Mouse (Mus musculus) lung, embryonic 15.5 days (tissue): ENCODE measurements around the gene Stx16. TPM values are rescaled to one million over a fixed set of nuclear protein-coding genes. Genes with fewer than 3 reads are reported as not detected.

Experiments
- ATAC-seq: fragments of 200-750 bp; cut with Nextera tagmentation; 2 replicates; pipeline ENCODE4 v1.8.0; 2017; ENCODE audit warnings: moderate number of reproducible peaks, borderline replicate concordance; ENCODE audit not compliant: low FRiP score, low TSS enrichment; ENCODE audit errors: extremely low read depth
- H3K27ac ChIP-seq: fragments of 300-500 bp; sonication (generic); 2 replicates; pipeline ENCODE4 v1.5.1; 2015; ENCODE audit warnings: moderate library complexity, mild to moderate bottlenecking, inconsistent platforms
- H3K27me3 ChIP-seq: fragments of 300-500 bp; sonication (generic); 2 replicates; pipeline ENCODE4 v1.6.1; 2015; ENCODE audit warnings: inconsistent platforms
- H3K36me3 ChIP-seq: fragments of 300-500 bp; sonication (generic); 2 replicates; pipeline ENCODE4 v1.6.1; 2015; ENCODE audit warnings: inconsistent platforms
- H3K4me1 ChIP-seq: fragments of 300-500 bp; sonication (generic); 2 replicates; pipeline ENCODE4 v1.6.1; 2015; ENCODE audit warnings: inconsistent platforms
- H3K4me2 ChIP-seq: fragments of 300-500 bp; sonication (generic); 2 replicates; pipeline ENCODE4 v1.6.1; 2015; ENCODE audit warnings: inconsistent platforms, mild to moderate bottlenecking, moderate library complexity
- H3K4me3 ChIP-seq: fragments of 300-500 bp; sonication (generic); 2 replicates; pipeline ENCODE4 v1.5.1; 2015; ENCODE audit warnings: mild to moderate bottlenecking, inconsistent platforms
- H3K9ac ChIP-seq: fragments of 300-500 bp; sonication (generic); 2 replicates; pipeline ENCODE4 v1.6.1; 2015; ENCODE audit warnings: inconsistent platforms
- H3K9me3 ChIP-seq: fragments of 300-500 bp; sonication (generic); 2 replicates; pipeline ENCODE4 v1.6.1; 2016; ENCODE audit warnings: inconsistent platforms
- WGBS: fragments of 180-500 bp; shearing (Covaris S2); methylation state at CpG from one replicate; pipeline ENCODE4 v1.1.7; 2015; 5-methylcytosine and 5-hydroxymethylcytosine counted together
- polyA plus RNA-seq: library from polyadenylated mRNA; unstranded; fragments of >200 nt; fragmentation: Nextera tagmentation; extraction: Ambion mirVana; gene quantifications from 2 replicates; pipeline ENCODE4 v1.2.1, GENCODE M21; 2015

The Stx16 gene
- polyA plus RNA-seq, 1 experiment from 2014 or later = 11.9 TPM

- no peaks in the 10 kb centered on the region for H3K36me3 ChIP-seq
- peak overlapping the region; percentile 96; the same call in 1 of the 2 replicates for H3K27ac ChIP-seq
- peak overlapping the region; percentile 91 for H3K4me2 ChIP-seq
- ATAC-seq = no peak
- no peaks in the 10 kb centered on the region for H3K27me3 ChIP-seq
- peak overlapping the region; percentile 97; the same call in 1 of the 2 replicates for H3K9ac ChIP-seq
- H3K4me1 ChIP-seq = peaks cover 40% of the 10 kb centered on the region
- WGBS = 8% methylated on average over 11 of the region's 11 CpGs
- peak overlapping the region; percentile 84 for H3K4me3 ChIP-seq
- no peaks in the 10 kb centered on the region for H3K9me3 ChIP-seq
These were observed 1.7 kb downstream of the Stx16 start for GRCm38 (mm10) chr2:174077776-174078338.

- 57% methylated on average over 5 of the region's 5 CpGs for WGBS
These were observed 5.7 kb downstream of the Stx16 start for GRCm38 (mm10) chr2:174081833-174082232.

GRCm38 (mm10) chr2:174082380-174082918, 6.3 kb downstream of the Stx16 start:
- H3K27ac ChIP-seq = peak overlapping the region; percentile 58
- WGBS = 51% methylated on average over 3 of the region's 3 CpGs
- peak; percentile 64; the same call in 1 of the 2 replicates for ATAC-seq

More at GRCm38 (mm10) chr2:174081833-174082232, 5.7 kb downstream of the Stx16 start:
- H3K27ac ChIP-seq = peak overlapping the region; percentile 58
- no peak overlapping the region for H3K9ac ChIP-seq
- no peaks in the 10 kb centered on the region for H3K9me3 ChIP-seq
- no peaks in the 10 kb centered on the region for H3K27me3 ChIP-seq
- no peak overlapping the region for H3K4me2 ChIP-seq
- ATAC-seq = no peak
- H3K4me1 ChIP-seq = peaks cover 39% of the 10 kb centered on the region
- no peak overlapping the region for H3K4me3 ChIP-seq
- no peaks in the 10 kb centered on the region for H3K36me3 ChIP-seq

GRCm38 (mm10) chr2:174095086-174095485, 19.0 kb downstream of the Stx16 start:
- no peak for ATAC-seq
- Histone ChIP-seq H3K9me3 (no peaks in the 10 kb centered on the region), H3K27ac (no peak overlapping the region), H3K4me2 (no peak overlapping the region), H3K9ac (no peak overlapping the region), H3K4me1 (no peaks in the 10 kb centered on the region), H3K4me3 (no peak overlapping the region), H3K36me3 (peaks cover 51% of the 10 kb centered on the region; the same call in 1 of the 2 replicates), H3K27me3 (no peaks in the 10 kb centered on the region)
- 90% methylated on average over 3 of the region's 3 CpGs for whole genome bisulfite sequencing

More at GRCm38 (mm10) chr2:174082380-174082918, 6.3 kb downstream of the Stx16 start:
- H3K27me3 ChIP-seq = no peaks in the 10 kb centered on the region
- H3K4me3 ChIP-seq = no peak overlapping the region
- H3K9ac ChIP-seq = no peak overlapping the region
- no peaks in the 10 kb centered on the region for H3K9me3 ChIP-seq
- H3K4me1 ChIP-seq = peaks cover 33% of the 10 kb centered on the region
- no peak overlapping the region for H3K4me2 ChIP-seq
- H3K36me3 ChIP-seq = no peaks in the 10 kb centered on the region

- no peaks in the 10 kb centered on the region for H3K4me1 ChIP-seq
- no peak overlapping the region for H3K9ac ChIP-seq
- WGBS = 77% methylated on average over 7 of the region's 7 CpGs
- no peak overlapping the region for H3K4me3 ChIP-seq
- no peak overlapping the region for H3K27ac ChIP-seq
- no peaks in the 10 kb centered on the region for H3K9me3 ChIP-seq
- H3K4me2 ChIP-seq = no peak overlapping the region
- peaks cover 6% of the 10 kb centered on the region; the same call in 1 of the 2 replicates for H3K36me3 ChIP-seq
- no peak for ATAC-seq
- H3K27me3 ChIP-seq = no peaks in the 10 kb centered on the region
These were observed 26.3 kb downstream of the Stx16 start for GRCm38 (mm10) chr2:174102399-174102798.

GRCm38 (mm10) chr2:174103527-174103926, 27.4 kb downstream of the Stx16 start:
- no peaks in the 10 kb centered on the region for H3K9me3 ChIP-seq
- H3K4me1 ChIP-seq = no peaks in the 10 kb centered on the region
- no peak for ATAC-seq
- no peak overlapping the region for H3K9ac ChIP-seq
- H3K36me3 ChIP-seq = 0 out of 2 replicates have a peak, but pooled peaks cover under 1% of the 10 kb centered on the region
- no peak overlapping the region for H3K4me3 ChIP-seq
- no peak overlapping the region for H3K4me2 ChIP-seq
- 59% methylated on average over 4 of the region's 4 CpGs for WGBS
- no peaks in the 10 kb centered on the region for H3K27me3 ChIP-seq
- H3K27ac ChIP-seq = no peak overlapping the region

- Histone ChIP-seq H3K4me2 (no peak overlapping the region), H3K9me3 (no peaks in the 10 kb centered on the region), H3K4me3 (no peak overlapping the region), H3K27me3 (no peaks in the 10 kb centered on the region), H3K36me3 (no peaks in the 10 kb centered on the region), H3K4me1 (peaks cover 13% of the 10 kb centered on the region), H3K27ac (no peak overlapping the region), H3K9ac (no peak overlapping the region)
- 65% methylated on average over 3 of the region's 3 CpGs for WGBS
- no peak for ATAC-seq
These were observed 31.3 kb downstream of the Stx16 start for GRCm38 (mm10) chr2:174107375-174107774.

GRCm38 (mm10) chr2:174109991-174110782, 34.1 kb downstream of the Stx16 start, which contains the start of gene Npepl1:
Gene Npepl1, plus strand, starts transcription at chr2:174110349.
- peak; percentile 93 for ATAC-seq
- Histone ChIP-seq H3K4me1 (peaks cover 13% of the 10 kb centered on the region), H3K27me3 (no peaks in the 10 kb centered on the region), H3K9ac (peak within 1 kb of the TSS; percentile 80), H3K4me2 (peak within 1 kb of the TSS; percentile 92), H3K9me3 (no peaks in the 10 kb centered on the region), H3K27ac (peak within 1 kb of the TSS; percentile 63), H3K4me3 (peak within 1 kb of the TSS; percentile 65), H3K36me3 (peaks cover 7% of the 10 kb centered on the region; the same call in 1 of the 2 replicates)
- WGBS = 2% methylated on average over 65 of the region's 90 CpGs

- no peaks in the 10 kb centered on the region for H3K9me3 ChIP-seq
- ATAC-seq = peak; percentile 51
- 43% methylated on average over 33 of the region's 33 CpGs for WGBS
- H3K4me3 ChIP-seq = peak overlapping the region; percentile 65
- H3K4me1 ChIP-seq = peaks cover 13% of the 10 kb centered on the region
- H3K36me3 ChIP-seq = peaks cover 12% of the 10 kb centered on the region
- no peaks in the 10 kb centered on the region for H3K27me3 ChIP-seq
- H3K9ac ChIP-seq = peak overlapping the region; percentile 80
- H3K4me2 ChIP-seq = peak overlapping the region; percentile 92
- peak overlapping the region; percentile 63 for H3K27ac ChIP-seq
These were observed 34.9 kb downstream of the Stx16 start for GRCm38 (mm10) chr2:174110783-174111549.

GRCm38 (mm10) chr2:174112931-174113330, 36.8 kb downstream of the Stx16 start:
- H3K27me3 ChIP-seq = no peaks in the 10 kb centered on the region
- no peak overlapping the region for H3K9ac ChIP-seq
- H3K36me3 ChIP-seq = peaks cover 26% of the 10 kb centered on the region
- H3K4me1 ChIP-seq = peaks cover 13% of the 10 kb centered on the region
- 62% methylated on average over 18 of the region's 18 CpGs for WGBS
- ATAC-seq = no peak
- no peak overlapping the region for H3K4me3 ChIP-seq
- no peak overlapping the region for H3K27ac ChIP-seq
- no peak overlapping the region for H3K4me2 ChIP-seq
- H3K9me3 ChIP-seq = no peaks in the 10 kb centered on the region

GRCm38 (mm10) chr2:174114148-174114864, 38.2 kb downstream of the Stx16 start:
- ATAC-seq = no peak
- Histone ChIP-seq H3K4me1 (peaks cover 13% of the 10 kb centered on the region), H3K36me3 (peaks cover 35% of the 10 kb centered on the region), H3K9me3 (no peaks in the 10 kb centered on the region), H3K27me3 (no peaks in the 10 kb centered on the region), H3K4me2 (no peak overlapping the region), H3K9ac (no peak overlapping the region), H3K4me3 (no peak overlapping the region), H3K27ac (no peak overlapping the region)
- 87% methylated on average over 12 of the region's 12 CpGs for WGBS
